Mouse (Mus musculus) embryonic stem cell, embryonic (primary cell): ENCODE data around the gene Lrp5.

Source experiments
- CTCF ChIA-PET, 4 experiments: fragments of 300-600 bp in 2 of 4; fragments of 350-600 bp in 2 of 4; sonication (Branson Sonifier 250); formaldehyde crosslinking; loops; one replicate each; lab custom pipeline; 2022; ENCODE audit warnings: inconsistent platforms in 2 of 4; lab: Charles Lee
- POLR2A ChIA-PET, 4 experiments: fragments of 300-600 bp in 2 of 4; fragments of 350-600 bp in 2 of 4; sonication (Branson Sonifier 250); formaldehyde crosslinking; loops; one replicate each; lab custom pipeline; 2022; ENCODE audit warnings: antibody characterized with exemption in 4 of 4, inconsistent platforms in 1 of 4; lab: Charles Lee

Lrp5 gene

DNA sequence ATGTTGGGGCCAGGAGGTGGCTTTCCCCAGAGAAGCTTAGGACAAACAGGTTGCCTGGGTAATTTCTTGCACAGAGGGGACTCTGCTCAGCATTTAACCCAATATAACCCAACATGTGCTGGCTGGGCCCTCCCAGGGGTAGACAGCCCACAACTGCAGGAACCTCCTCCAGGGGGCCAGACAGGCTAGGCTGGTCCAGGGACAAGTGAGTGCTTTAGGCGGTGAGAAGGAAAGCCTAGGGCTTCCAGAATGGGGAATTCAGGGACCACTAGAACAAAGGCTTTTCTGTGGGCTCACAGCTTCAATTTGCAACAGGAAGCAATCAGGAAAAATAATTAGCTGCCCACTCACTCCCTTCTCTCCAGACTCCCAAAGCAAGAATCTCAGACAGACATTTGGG lies 1.9 kb downstream of the Lrp5 start:
- POLR2A ChIA-PET, result interaction anchor here (0.5 to 12.5 kb wide), 40 partner anchors 10 to 399 kb away, joined by 3 to 135 read pairs (median 4); partner anchors contain the start of genes 1810055G02Rik (in 3 of the 4), Ppp6r3 (in 2 of the 4), Cpt1a (in 1 of the 4) and Ndufs8 (in 1 of the 4)

DNA sequence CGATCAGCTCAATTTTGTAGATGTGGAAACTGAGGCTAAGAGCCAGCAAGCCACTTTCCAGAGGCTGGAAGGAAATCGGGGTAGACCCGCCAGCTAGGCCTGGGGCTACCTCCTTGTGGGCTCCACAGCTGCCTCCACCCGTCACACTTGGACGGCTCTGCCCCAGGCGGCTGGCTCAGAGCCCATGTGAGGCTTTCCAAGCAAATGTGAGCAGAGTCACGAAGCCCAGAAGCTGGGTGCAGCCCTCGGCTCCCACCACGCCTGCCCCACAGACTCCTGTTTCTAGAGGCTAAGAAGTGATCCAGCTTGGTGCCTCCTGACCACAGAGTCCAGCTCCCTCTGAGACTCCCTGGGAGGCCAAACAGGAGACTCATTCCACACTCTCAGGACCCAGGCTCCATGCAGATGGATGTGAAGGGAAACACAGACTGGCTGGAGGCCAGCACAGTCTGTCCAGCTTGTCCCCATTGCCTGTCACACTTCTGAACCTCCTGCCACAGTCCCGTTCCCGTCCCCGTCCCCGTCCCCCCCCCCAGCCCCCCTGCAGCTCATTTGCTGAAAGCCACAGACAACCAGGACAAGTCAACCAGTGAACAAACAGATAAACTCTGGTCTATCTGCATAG lies 4.9 kb downstream of the Lrp5 start:
- ChIA-PET CTCF (interaction anchor here in 3 of 4 experiments (0.6 to 1.8 kb wide), 10 partner anchors 9 to 418 kb away, joined by 3 to 7 read pairs (median 3); no protein-coding TSS in a partner anchor), POLR2A (interaction anchor here (0.5 to 3.6 kb wide), 22 partner anchors 8 to 161 kb away, joined by 3 to 15 read pairs (median 4); partner anchors contain the start of gene 1810055G02Rik (in 2 of the 4))

More for the DNA sequence above, 1.9 kb downstream of the Lrp5 start:
- CTCF ChIA-PET, result interaction anchor here (0.5 to 2.1 kb wide), 19 partner anchors 10 to 296 kb away, joined by 3 to 16 read pairs (median 4); partner anchors contain the start of genes 1810055G02Rik (in 1 of the 4) and Ppp6r3 (in 1 of the 4)

DNA sequence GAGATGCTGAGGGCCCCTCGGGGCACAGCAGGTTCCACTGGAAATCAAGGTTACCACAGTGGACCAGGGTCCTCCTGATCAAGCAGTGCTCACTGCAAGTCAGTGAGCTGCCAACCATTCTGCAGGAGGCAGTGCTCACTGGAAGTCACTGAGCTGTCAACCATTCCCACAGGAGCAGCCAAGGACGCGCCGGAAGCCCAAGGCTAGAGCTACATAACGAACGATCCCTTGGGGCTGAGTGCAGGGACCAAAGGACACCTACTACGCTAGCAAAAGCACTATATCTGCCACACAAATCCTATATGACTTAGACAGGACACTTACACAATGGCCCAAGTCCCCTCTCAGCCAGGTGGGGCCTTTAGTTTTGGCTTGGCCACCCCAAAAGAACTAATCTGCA lies 5.6 kb downstream of the Lrp5 start:
- ChIA-PET CTCF (interaction anchor here in 2 of 4 experiments (0.8 to 1.8 kb wide), 8 partner anchors 8 to 41 kb away, joined by 3 to 7 read pairs (median 3); no protein-coding TSS in a partner anchor), POLR2A (interaction anchor here in 3 of 4 experiments (0.5 to 3.6 kb wide), 20 partner anchors 8 to 161 kb away, joined by 3 to 15 read pairs (median 4); partner anchors contain the start of gene 1810055G02Rik (in 2 of the 3))

DNA sequence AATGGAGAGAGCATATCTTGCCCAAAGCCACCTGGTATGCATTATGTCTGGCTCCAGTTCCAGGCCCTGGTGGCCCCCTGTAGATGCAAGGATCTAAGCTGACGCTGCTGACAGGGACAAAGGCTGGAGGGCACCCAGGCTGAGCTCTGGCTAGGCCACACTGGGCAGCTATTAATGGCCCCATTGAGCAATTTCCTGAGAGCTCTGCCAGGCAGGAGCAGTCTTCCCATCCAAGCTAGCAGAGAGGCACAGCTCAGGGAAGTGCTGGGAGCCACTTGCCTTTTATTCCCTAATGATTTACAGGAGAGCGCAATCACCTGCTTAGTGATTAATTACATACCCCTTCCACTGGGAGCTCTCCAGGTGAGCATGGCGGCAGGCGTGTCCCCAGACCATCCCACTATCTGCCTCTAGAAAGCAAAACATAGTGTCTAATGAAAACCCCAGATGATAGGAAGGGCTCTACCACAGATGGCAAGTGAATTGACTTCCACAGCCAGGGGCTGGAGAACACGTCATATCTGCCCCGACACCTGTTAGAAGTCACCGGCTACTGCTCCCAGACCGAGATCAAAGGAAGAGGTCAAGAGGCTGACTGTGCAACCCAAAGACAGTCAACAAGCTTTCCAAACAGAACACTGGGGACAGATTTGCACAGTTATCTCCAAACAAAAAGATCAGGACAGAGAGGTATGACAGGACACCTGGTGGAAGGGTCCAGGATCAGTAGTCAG lies 12.1 kb downstream of the Lrp5 start:
- POLR2A ChIA-PET, result interaction anchor here (0.5 to 3.5 kb wide), 16 partner anchors 9 to 51 kb away, joined by 3 to 19 read pairs (median 4); partner anchors contain the start of gene 1810055G02Rik (in 3 of the 4)
- CTCF ChIA-PET, result interaction anchor here in 3 of 4 experiments (0.7 to 3.8 kb wide), 8 partner anchors 8 to 49 kb away, joined by 3 to 18 read pairs (median 4); no protein-coding TSS in a partner anchor

DNA sequence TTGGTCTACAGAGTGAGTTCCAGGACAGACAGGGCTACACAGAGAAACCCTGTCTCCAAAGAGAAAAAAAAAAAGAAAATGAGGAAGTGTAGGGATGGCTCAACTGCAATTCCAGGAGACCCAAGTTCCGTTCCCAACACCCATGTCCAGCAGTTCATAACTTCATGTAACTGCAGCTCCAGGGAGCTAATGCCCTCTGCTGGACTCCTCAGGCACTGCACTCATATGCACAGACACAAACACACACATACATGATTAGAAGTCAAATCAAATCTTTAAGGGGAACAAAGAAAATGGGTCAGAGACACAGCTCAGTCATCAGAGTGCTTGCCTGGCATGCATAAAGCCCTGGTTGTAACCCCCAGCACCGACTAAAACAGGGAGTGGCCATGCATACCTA lies 13.2 kb downstream of the Lrp5 start:
- ChIA-PET POLR2A (interaction anchor here in 3 of 4 experiments (0.6 to 3.5 kb wide), 23 partner anchors 8 to 163 kb away, joined by 3 to 19 read pairs (median 5); partner anchors contain the start of genes 1810055G02Rik (in 2 of the 3) and Ppp6r3 (in 1 of the 3)), CTCF (interaction anchor here in 3 of 4 experiments (0.6 to 3.8 kb wide), 20 partner anchors 9 to 105 kb away, joined by 3 to 18 read pairs (median 4); partner anchors contain the start of gene 1810055G02Rik (in 1 of the 3))

DNA sequence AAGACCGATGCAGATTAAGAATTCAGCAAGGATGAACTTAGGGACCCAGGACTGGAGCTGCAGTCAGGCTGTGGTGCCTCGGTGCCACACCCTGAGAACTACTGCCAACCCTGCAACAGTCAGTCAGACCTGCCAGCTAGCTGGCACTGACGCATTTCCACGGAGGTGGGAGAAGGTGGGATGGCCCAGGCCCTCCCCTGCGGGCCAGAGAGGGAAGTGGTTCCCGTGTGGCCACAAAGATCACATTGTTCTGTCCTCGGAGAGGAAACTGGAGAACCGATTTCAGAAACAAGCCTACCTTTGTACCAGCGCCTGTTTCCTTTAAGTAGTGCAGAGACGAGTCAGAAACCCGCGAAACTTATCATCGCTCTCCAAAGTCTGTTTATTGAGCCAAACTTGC lies 17.3 kb downstream of the Lrp5 start:
- POLR2A ChIA-PET, result interaction anchor here in 2 of 4 experiments (1.2 to 3.1 kb wide), 10 partner anchors 9 to 94 kb away, joined by 3 to 14 read pairs (median 6); partner anchors contain the start of genes 1810055G02Rik (in 1 of the 2), Lrp5 (in 1 of the 2) and Ppp6r3 (in 1 of the 2)

GRCm38 (mm10) chr19:3668551-3668950 lies 17.8 kb downstream of the Lrp5 start:
- CTCF ChIA-PET, result interaction anchor here in 2 of 4 experiments (1.2 to 2.0 kb wide), 4 partner anchors 18 to 53 kb away, joined by 3 to 5 read pairs (median 4); no protein-coding TSS in a partner anchor
- POLR2A ChIA-PET, result interaction anchor here in 3 of 4 experiments (0.6 to 3.1 kb wide), 15 partner anchors 9 to 51 kb away, joined by 3 to 14 read pairs (median 4); partner anchors contain the start of genes 1810055G02Rik (in 1 of the 3) and Lrp5 (in 1 of the 3)

More for the DNA sequence above, 17.3 kb downstream of the Lrp5 start:
- CTCF ChIA-PET, result interaction anchor here (0.5 to 2.0 kb wide), 6 partner anchors 16 to 256 kb away, joined by 3 to 5 read pairs (median 4); no protein-coding TSS in a partner anchor

DNA sequence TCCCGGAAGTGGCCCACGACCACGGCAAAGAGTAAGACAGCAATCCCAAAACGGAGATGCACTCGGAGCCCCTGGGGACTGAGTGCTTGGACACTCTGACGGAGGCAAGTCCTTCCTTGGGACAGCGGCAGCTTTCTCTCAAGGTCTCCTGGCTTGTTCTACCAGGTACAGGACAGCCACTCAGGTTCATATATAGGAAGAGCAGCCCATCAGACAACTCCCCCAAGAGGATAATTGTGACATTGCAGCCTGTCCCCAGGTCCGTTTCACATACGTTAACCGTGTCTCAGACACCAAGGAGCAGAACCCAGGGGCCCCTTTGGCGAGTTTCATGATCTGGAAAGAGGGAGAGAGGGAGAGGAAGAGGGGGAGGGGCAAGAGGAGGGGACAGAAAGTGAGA lies 18.4 kb downstream of the Lrp5 start:
- POLR2A ChIA-PET, result interaction anchor here in 3 of 4 experiments (0.6 to 3.1 kb wide), 11 partner anchors 9 to 41 kb away, joined by 3 to 14 read pairs (median 4); partner anchors contain the start of gene Lrp5 (in 1 of the 3)
- CTCF ChIA-PET, result interaction anchor here in 3 of 4 experiments (0.6 to 2.0 kb wide), 8 partner anchors 14 to 101 kb away, joined by 3 to 5 read pairs (median 4); no protein-coding TSS in a partner anchor

DNA sequence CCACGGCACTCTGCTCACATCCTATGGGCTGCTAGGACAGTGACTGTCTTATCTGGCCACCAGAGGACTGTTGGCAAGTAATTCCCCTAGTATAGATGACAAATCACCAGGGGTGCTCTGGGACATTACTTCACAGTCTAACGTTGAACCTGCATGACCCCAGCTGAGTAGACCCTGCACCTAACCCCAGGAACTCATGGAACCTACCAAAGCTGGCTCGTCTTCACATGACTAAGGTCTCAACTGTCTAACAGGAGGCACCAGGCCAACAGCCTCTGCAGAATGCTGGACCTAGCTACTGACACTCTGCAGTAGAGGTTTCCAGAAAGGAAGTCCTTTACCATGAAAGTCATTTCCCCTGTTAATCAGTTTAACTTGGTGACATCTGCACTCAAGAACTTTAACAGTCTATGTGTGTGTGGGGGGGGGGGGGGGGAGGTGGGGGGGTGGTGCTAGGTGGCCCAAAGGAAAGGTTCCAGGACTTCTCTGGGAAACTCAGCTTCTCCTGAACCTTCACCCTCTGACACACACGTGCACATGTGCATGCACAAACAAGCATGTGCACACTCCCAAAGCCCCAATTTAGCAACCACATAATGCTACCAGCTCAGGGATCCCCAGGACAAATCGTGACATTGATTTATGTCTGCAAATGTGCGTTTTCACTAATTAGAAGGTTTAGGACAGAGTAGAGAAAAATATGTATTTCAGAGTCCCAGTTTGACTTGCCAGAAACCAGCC lies 19.0 kb downstream of the Lrp5 start:
- ChIA-PET POLR2A (interaction anchor here in 3 of 4 experiments (0.6 to 3.1 kb wide), 8 partner anchors 10 to 42 kb away, joined by 3 to 14 read pairs (median 4); partner anchors contain the start of genes 1810055G02Rik (in 1 of the 3) and Lrp5 (in 1 of the 3)), CTCF (interaction anchor here in 3 of 4 experiments (0.6 to 1.8 kb wide), 8 partner anchors 12 to 102 kb away, joined by 3 to 5 read pairs (median 4); no protein-coding TSS in a partner anchor)

GRCm38 (mm10) chr19:3666632-3667031 lies 19.7 kb downstream of the Lrp5 start:
- ChIA-PET CTCF (interaction anchor here in 3 of 4 experiments (0.8 to 1.8 kb wide), 5 partner anchors 8 to 52 kb away, joined by 3 to 6 read pairs (median 5); no protein-coding TSS in a partner anchor), POLR2A (interaction anchor here in 2 of 4 experiments (1.0 to 1.8 kb wide), 5 partner anchors 14 to 41 kb away, joined by 3 to 6 read pairs (median 4); partner anchors contain the start of gene 1810055G02Rik (in 1 of the 2))

GRCm38 (mm10) chr19:3665510-3665909 lies 20.9 kb downstream of the Lrp5 start:
- ChIA-PET CTCF (interaction anchor here in 1 of 4 experiments (0.8 kb wide), 1 partner anchor 58 kb away, joined by 3 read pairs; no protein-coding TSS in a partner anchor), POLR2A (interaction anchor here in 2 of 4 experiments (1.0 to 1.5 kb wide), 6 partner anchors 9 to 35 kb away, joined by 3 to 5 read pairs (median 3); no protein-coding TSS in a partner anchor)

DNA sequence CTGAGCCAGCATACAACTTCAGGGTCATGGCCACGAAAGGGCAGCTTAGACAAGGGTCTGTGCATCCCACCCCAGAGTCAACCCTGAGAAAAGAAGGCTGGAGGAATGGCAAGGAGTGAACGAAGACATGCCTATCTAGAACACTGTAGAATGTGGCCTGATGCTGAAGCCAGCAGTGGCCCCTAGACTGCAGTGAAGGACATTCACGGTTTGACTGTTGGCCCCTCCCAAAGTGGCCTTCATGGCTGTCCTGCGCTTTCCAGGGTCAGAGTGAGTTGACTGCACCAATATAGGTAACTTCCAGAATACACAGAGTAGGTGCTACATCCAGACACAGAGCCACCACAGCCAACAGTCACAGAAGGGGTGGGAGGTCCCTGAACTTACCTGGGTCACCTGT lies 28.4 kb downstream of the Lrp5 start:
- CTCF ChIA-PET, result interaction anchor here in 2 of 4 experiments (0.6 to 1.2 kb wide), 2 partner anchors 13 to 61 kb away, joined by 3 to 4 read pairs; no protein-coding TSS in a partner anchor
- POLR2A ChIA-PET, result interaction anchor here in 3 of 4 experiments (0.6 to 2.4 kb wide), 4 partner anchors 11 to 64 kb away, joined by 3 to 12 read pairs (median 6); no protein-coding TSS in a partner anchor

- CTCF ChIA-PET, result interaction anchor here in 1 of 4 experiments (0.7 to 2.2 kb wide), 4 partner anchors 25 to 87 kb away, joined by 3 to 8 read pairs (median 5); no protein-coding TSS in a partner anchor
- POLR2A ChIA-PET, result interaction anchor here in 3 of 4 experiments (0.6 to 2.4 kb wide), 18 partner anchors 11 to 344 kb away, joined by 3 to 12 read pairs (median 4); partner anchors contain the start of genes 1810055G02Rik (in 1 of the 3) and Ppp6r3 (in 1 of the 3)
Measured at GRCm38 (mm10) chr19:3657065-3657464, 29.3 kb downstream of the Lrp5 start.

GRCm38 (mm10) chr19:3656144-3656543 lies 30.2 kb downstream of the Lrp5 start:
- POLR2A ChIA-PET, result interaction anchor here in 3 of 4 experiments (0.6 to 2.4 kb wide), 22 partner anchors 9 to 389 kb away, joined by 3 to 12 read pairs (median 4); partner anchors contain the start of genes 1810055G02Rik (in 2 of the 3) and Ppp6r3 (in 1 of the 3)
- CTCF ChIA-PET, result interaction anchor here in 3 of 4 experiments (0.6 to 2.5 kb wide), 10 partner anchors 11 to 344 kb away, joined by 3 to 9 read pairs (median 4); partner anchors contain the start of genes Gm49405 (in 1 of the 3) and Nudt8 (in 1 of the 3)

- ChIA-PET POLR2A (interaction anchor here in 2 of 4 experiments (0.7 to 2.0 kb wide), 10 partner anchors 8 to 122 kb away, joined by 3 to 7 read pairs (median 4); partner anchors contain the start of gene 1810055G02Rik (in 1 of the 2)), CTCF (interaction anchor here (0.6 to 2.5 kb wide), 10 partner anchors 12 to 298 kb away, joined by 3 to 9 read pairs (median 5); no protein-coding TSS in a partner anchor)
Measured at GRCm38 (mm10) chr19:3654940-3655339, 31.4 kb downstream of the Lrp5 start.
